Mouse (Mus musculus) heart, adult 2 months (tissue): Measurements from ENCODE around the gene Cdkn2aip. TPM values are rescaled to one million over a fixed set of nuclear protein-coding genes. Genes with fewer than 3 reads are reported as not detected.

Experiments used
- DNase-seq, 2 experiments: peaks; one replicate each; pipeline ENCODE4 v3.0.0; 2021
- H3K27ac ChIP-seq: fragments of 200-600 bp; 2 replicates; pipeline ENCODE4 v1.8.1; 2022
- H3K27me3 ChIP-seq: fragments of 200-500 bp; 2 replicates; pipeline ENCODE4 v1.6.1; 2012; ENCODE audit warnings: mild to moderate bottlenecking, low read length, inconsistent platforms, mixed read lengths; ENCODE audit not compliant: control insufficient read depth, insufficient read depth
- H3K36me3 ChIP-seq: fragments of 200-500 bp; 2 replicates; pipeline ENCODE4 v1.6.1; 2012; ENCODE audit warnings: low read length, inconsistent platforms; ENCODE audit not compliant: control insufficient read depth, insufficient read depth
- H3K4me1 ChIP-seq: fragments of 200-500 bp; 2 replicates; pipeline ENCODE4 v1.6.1; 2011; ENCODE audit warnings: low read length; ENCODE audit not compliant: control insufficient read depth, insufficient read depth
- H3K4me3 ChIP-seq: fragments of 200-600 bp; 2 replicates; pipeline ENCODE4 v1.8.1; 2022
- H3K79me2 ChIP-seq: fragments of 200-500 bp; replicated peaks from 2 replicates; pipeline ENCODE4 v1.6.1; 2012; ENCODE audit warnings: mild to moderate bottlenecking, inconsistent platforms, low read length, moderate library complexity, mixed read lengths; ENCODE audit not compliant: control insufficient read depth, insufficient read depth
- H3K9ac ChIP-seq: fragments of 200-500 bp; 2 replicates; pipeline ENCODE4 v1.6.1; 2012; ENCODE audit warnings: low read depth, mild to moderate bottlenecking, control low read depth, inconsistent platforms, low read length, mixed read lengths
- CTCF ChIP-seq: fragments of 200-600 bp; IDR thresholded peaks from 2 replicates; pipeline ENCODE4 v1.8.1; 2022; ENCODE audit warnings: antibody characterized with exemption, mild to moderate bottlenecking, moderate library complexity
- EP300 ChIP-seq: fragments of 200-500 bp; IDR thresholded peaks from 2 replicates; pipeline ENCODE4 v1.6.1; 2011; ENCODE audit warnings: low read depth, low read length, control low read depth; ENCODE audit not compliant: insufficient read depth
- POLR2A ChIP-seq: fragments of 200-500 bp; IDR thresholded peaks from 2 replicates; pipeline ENCODE4 v1.6.1; 2011; ENCODE audit warnings: mild to moderate bottlenecking, low read depth, low read length, control low read depth; ENCODE audit not compliant: insufficient read depth
- WGBS: fragments of 180-500 bp; shearing (Covaris S2); methylation state at CpG from one replicate; pipeline ENCODE4 v1.1.7; 2018; 5-methylcytosine and 5-hydroxymethylcytosine counted together
- intact Hi-C: fragments of 180-260 bp; cut with DNase I; formaldehyde crosslinking; loops from one replicate; pipeline ENCODE4 v1.15.1; 2025
- polyA plus RNA-seq: library from polyadenylated mRNA; depleted of rRNA; stranded (reverse); fragments of >200 nt; gene quantifications from 2 replicates; pipeline ENCODE4 v1.2.3, GENCODE M21; 2012
- total RNA-seq, 2 experiments: library from RNA; stranded (reverse); gene quantifications; 2 replicates each; pipeline ENCODE4 v1.2.3; 2021

Cdkn2aip gene
- total and polyA plus RNA-seq, 3 experiments = 3.2 to 8.5 (median 7.9) TPM

DNA sequence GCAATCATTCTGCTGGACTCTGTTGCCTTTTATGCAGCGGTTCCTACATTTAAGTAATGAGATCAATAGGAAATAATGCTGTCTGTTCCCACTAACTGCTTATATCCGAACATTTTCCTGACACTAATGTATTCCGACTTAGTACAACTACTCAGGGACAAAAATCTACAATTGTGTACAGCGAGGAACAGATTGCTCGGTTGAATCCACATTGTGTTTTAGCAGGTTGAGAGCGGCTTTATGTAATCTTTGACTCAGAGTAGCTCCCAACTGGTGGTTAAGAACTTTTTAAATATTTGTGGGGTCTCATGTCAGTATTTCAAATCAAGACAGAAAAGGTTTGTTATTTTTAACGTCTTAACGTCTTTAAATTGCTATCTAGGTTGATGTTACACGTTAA, 29.7 kb downstream of the Cdkn2aip start:
- Histone ChIP-seq H3K36me3 (no peaks in the 10 kb centered on the region), H3K27ac (no peak overlapping the region), H3K27me3 (no peaks in the 10 kb centered on the region), H3K79me2 (no peaks in the 10 kb centered on the region), H3K4me1 (no peaks in the 10 kb centered on the region), H3K9ac (no peak overlapping the region), H3K4me3 (no peak overlapping the region)
- 74% methylated on average over 9 of the region's 9 CpGs for WGBS
- intact Hi-C loops = no loop called here
- no peak for DNase-seq
- no peak for TF ChIP-seq EP300
- TF ChIP-seq POLR2A = no peak
- TF ChIP-seq CTCF = no peak

DNA sequence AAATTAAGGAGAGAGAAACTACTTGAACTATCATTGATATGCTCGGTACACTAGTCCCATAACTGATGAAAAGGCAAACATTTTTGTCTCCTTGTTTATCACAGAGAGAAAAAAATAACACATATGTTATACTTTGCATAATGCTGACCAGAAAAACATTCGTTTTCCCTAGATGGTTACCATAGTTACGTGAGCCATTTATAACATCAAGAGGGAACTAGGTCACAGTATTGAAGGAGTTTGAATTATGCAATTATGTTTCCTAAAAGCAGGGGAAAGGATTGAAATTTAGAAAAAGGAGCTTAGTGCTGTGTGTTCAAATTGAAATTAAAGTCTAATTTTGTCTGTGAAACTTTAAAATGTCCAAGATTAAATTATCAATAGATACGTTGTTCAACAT, 33.4 kb downstream of the Cdkn2aip start:
- H3K27me3 ChIP-seq = no peaks in the 10 kb centered on the region
- 75% methylated on average over 4 of the region's 4 CpGs for WGBS
- TF ChIP-seq EP300 (no peak), CTCF (no peak), POLR2A (no peak)
- peaks cover 2% of the 10 kb centered on the region; the same call in 1 of the 2 replicates for H3K4me1 ChIP-seq
- H3K4me3 ChIP-seq = no peak overlapping the region
- DNase-seq = no peak
- intact Hi-C loops = no loop called here
- H3K27ac ChIP-seq = no peak overlapping the region
- H3K79me2 ChIP-seq = no peaks in the 10 kb centered on the region
- no peak overlapping the region for H3K9ac ChIP-seq
- no peaks in the 10 kb centered on the region for H3K36me3 ChIP-seq

DNA sequence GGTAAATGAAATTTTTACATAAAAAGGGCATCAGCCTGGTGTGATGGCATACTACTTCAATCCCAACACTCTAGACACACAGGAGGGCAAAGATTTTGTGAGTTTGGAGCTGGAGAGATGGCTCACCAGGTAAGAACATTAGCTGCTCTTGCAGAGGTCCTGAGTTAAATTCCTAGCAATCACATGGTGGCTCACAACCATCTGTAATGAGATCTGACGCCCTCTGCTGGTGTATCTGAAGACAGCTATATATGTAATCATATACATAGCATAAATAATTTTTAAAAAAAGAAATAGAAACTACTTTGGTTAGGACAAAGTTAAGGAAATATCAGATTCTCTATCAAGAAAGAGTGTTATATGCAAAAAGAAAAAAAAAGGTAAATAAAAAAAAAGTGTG, 34.1 kb downstream of the Cdkn2aip start:
- intact Hi-C loops = loop anchor here (5.0 to 10.0 kb wide), 2 partner anchors 147 to 265 kb away; partner anchors contain the start of genes Rwdd4a and Trappc11
- H3K9ac ChIP-seq = no peak overlapping the region
- TF ChIP-seq POLR2A (no peak), CTCF (0 out of 2 replicates have a peak, but pooled peaks have one; percentile 7)

DNA sequence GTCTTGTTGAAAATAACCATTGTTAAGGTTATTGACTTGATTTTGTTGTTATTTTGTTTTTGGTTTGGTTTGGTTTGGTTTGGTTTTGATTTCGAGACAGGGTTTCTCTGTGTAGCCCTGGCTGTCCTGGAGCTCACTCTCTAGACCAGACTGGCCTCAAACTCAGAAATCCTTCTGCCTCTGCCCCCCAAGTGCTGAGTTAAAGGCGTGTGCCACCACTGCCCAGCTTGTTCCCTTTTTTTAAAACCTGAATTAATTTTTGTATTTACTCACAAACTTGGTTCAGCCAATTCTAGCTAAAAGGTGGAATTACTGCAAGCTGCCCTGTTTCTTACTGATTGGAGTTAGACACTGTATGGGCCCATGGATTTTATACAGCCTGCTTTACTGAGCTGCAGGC, 37.1 kb downstream of the Cdkn2aip start:
- no peaks in the 10 kb centered on the region for H3K79me2 ChIP-seq
- intact Hi-C loops = loop anchor here (1.0 to 10.0 kb wide), 4 partner anchors 17 to 262 kb away; partner anchors contain the start of genes Cdkn2aip, Rwdd4a and Trappc11
- H3K27me3 ChIP-seq = no peaks in the 10 kb centered on the region
- H3K4me3 ChIP-seq = no peak overlapping the region; the same call in 1 of the 2 replicates
- TF ChIP-seq CTCF (no peak), EP300 (no peak), POLR2A (no peak)
- H3K4me1 ChIP-seq = peaks cover 2% of the 10 kb centered on the region; the same call in 1 of the 2 replicates
- WGBS = 64% methylated on average over 2 of the region's 2 CpGs
- no peak overlapping the region for H3K27ac ChIP-seq
- no peaks in the 10 kb centered on the region for H3K36me3 ChIP-seq
- DNase-seq = no peak
- no peak overlapping the region for H3K9ac ChIP-seq

More for the DNA sequence above, 34.1 kb downstream of the Cdkn2aip start:
- 73% methylated on average over 1 of the region's 1 CpGs for WGBS
- H3K4me3 ChIP-seq = no peak overlapping the region
- H3K36me3 ChIP-seq = no peaks in the 10 kb centered on the region
- no peaks in the 10 kb centered on the region for H3K27me3 ChIP-seq
- H3K4me1 ChIP-seq = peaks cover 2% of the 10 kb centered on the region; the same call in 1 of the 2 replicates
- no peak overlapping the region for H3K27ac ChIP-seq
- no peaks in the 10 kb centered on the region for H3K79me2 ChIP-seq
- no peak for DNase-seq

DNA sequence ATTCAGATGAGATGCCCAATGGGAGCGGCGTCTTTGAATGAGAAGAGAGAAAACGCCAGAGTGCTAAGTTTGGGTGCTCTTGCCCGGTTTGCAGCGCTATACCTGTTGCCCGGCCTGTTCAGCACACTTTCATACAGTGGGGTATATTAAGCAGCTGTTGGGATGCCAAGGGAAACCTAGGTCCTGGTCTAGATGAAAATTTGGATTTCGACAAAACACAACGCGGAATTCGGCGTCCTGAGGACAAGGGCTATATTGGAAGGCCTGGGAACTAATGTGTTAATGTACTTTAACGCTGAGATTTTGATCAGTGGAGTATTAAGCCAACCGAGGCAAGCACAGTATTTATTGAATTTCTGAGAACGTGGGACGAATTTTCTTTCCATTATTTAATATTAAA, 37.5 kb downstream of the Cdkn2aip start:
- Histone ChIP-seq H3K36me3 (no peaks in the 10 kb centered on the region), H3K9ac (peak overlapping the region; percentile 88), H3K79me2 (no peaks in the 10 kb centered on the region), H3K27ac (peak overlapping the region; percentile 95; the same call in 1 of the 2 replicates), H3K4me1 (peaks cover 2% of the 10 kb centered on the region; the same call in 1 of the 2 replicates), H3K27me3 (no peaks in the 10 kb centered on the region), H3K4me3 (peak overlapping the region; percentile 99)
- no peak for DNase-seq
- no peak for TF ChIP-seq POLR2A
- no peak for TF ChIP-seq CTCF
- TF ChIP-seq EP300 = no peak
- intact Hi-C loops = loop anchor here (1.0 to 10.0 kb wide), 4 partner anchors 17 to 261 kb away; partner anchors contain the start of genes Cdkn2aip, Rwdd4a and Trappc11
- 4% methylated on average over 15 of the region's 15 CpGs for WGBS

DNA sequence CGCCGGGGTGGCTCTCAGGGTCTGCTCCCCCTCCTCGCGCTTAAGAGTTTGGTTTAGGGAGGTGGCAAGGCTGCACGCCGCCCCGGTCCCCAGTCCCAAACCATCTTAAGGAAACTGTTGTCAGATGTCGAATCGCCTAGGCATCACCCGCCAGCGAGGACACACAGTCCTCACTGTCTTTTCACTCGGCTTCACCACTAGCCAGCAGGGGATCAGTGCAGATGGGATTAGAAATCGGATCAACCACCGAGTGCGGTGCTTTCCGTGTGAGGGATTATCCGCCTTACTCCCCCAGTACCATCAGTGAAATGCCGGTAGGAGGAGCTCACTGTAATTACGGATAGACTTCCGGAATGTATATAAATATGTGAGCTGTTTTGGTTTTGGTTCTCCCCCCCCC, 37.9 kb downstream of the Cdkn2aip start:
- H3K36me3 ChIP-seq = no peaks in the 10 kb centered on the region
- DNase-seq = no peak
- no peaks in the 10 kb centered on the region for H3K27me3 ChIP-seq
- peak overlapping the region; percentile 95 for H3K27ac ChIP-seq
- H3K79me2 ChIP-seq = no peaks in the 10 kb centered on the region
- intact Hi-C loops = loop anchor here (1.0 to 10.0 kb wide), 4 partner anchors 18 to 261 kb away; partner anchors contain the start of genes Cdkn2aip, Rwdd4a and Trappc11
- peaks cover 2% of the 10 kb centered on the region; the same call in 1 of the 2 replicates for H3K4me1 ChIP-seq
- TF ChIP-seq EP300 (no peak), POLR2A (no peak), CTCF (no peak; the same call in 1 of the 2 replicates)
- H3K4me3 ChIP-seq = peak overlapping the region; percentile 99
- peak overlapping the region; percentile 88 for H3K9ac ChIP-seq
- 0% methylated on average over 20 of the region's 20 CpGs for WGBS
